Comparison of ENCODE assay signal across 29 mouse cellular contexts in genomic region chr5:104442396-104442795, GRCm38 (mm10). TPM values are rescaled to one million over a fixed set of nuclear protein-coding genes. Genes with fewer than 3 reads are reported as not detected.
DNase-seq lines count a peak whose midpoint lies in the region; ATAC-seq and TF ChIP-seq lines count a peak whose summit lies in the region.
"Had no signal": no experiment of that assay in that cellular context is flagged by ENCODE, and none has a peak within 500 bp of the region (broad histone marks: within the 10 kb centered on the region; RNA-seq: fewer than 3 reads in every experiment).

No protein-coding gene starts in this region.

- peak; percentile 16 for ATAC-seq in Patski
- ATAC-seq in kidney, embryonic 16.5 days (ENCODE audit: low FRiP score, low TSS enrichment): no peak
- ATAC-seq: forebrain, embryonic 15.5 days; hindbrain, embryonic 16.5 days; intestine, embryonic 15.5 days had no signal

- POLR2A ChIA-PET in Patski (lab: Charles Lee): interaction anchor here (0.6 to 5.5 kb wide), 6 partner anchors 8 to 98 kb away, joined by 3 to 40 read pairs (median 4); no protein-coding TSS in a partner anchor

- CTCF ChIA-PET in Patski (lab: Charles Lee): interaction anchor here (0.7 to 6.4 kb wide), 7 partner anchors 8 to 102 kb away, joined by 3 to 65 read pairs (median 6); partner anchors contain the start of gene Spp1

- no peaks in the 10 kb centered on the region for H3K27me3 ChIP-seq in ES-Bruce4 (ENCODE audit: control insufficient read depth, insufficient read depth, low read length, poor library complexity, severe bottlenecking)
- no peaks in the 10 kb centered on the region for H3K27me3 ChIP-seq in Patski
- H3K27me3 ChIP-seq in kidney, embryonic 16.5 days (ENCODE audit: insufficient read depth, low read length): no peaks in the 10 kb centered on the region
- H3K27me3 ChIP-seq: embryonic facial prominence, embryonic 12.5 days; forebrain, embryonic 12.5 days; forebrain, embryonic 15.5 days; heart, embryonic 12.5 days; heart, embryonic 15.5 days; hindbrain, embryonic 13.5 days; intestine, embryonic 15.5 days had no signal

- no peak overlapping the region for H3K4me2 ChIP-seq in kidney, embryonic 16.5 days (replicated peaks; ENCODE audit: low read depth, low read length)
- H3K4me2 ChIP-seq: embryonic facial prominence, embryonic 12.5 days; embryonic facial prominence, embryonic 15.5 days; forebrain, embryonic 12.5 days; forebrain, embryonic 15.5 days; heart, embryonic 12.5 days; heart, embryonic 15.5 days; hindbrain, embryonic 13.5 days; intestine, embryonic 15.5 days had no signal

- peak overlapping the region; percentile 1; the same call in 1 of the 2 replicates for H3K9ac ChIP-seq in ES-Bruce4 (ENCODE audit: low read depth, poor library complexity, severe bottlenecking)
- no peak overlapping the region for H3K9ac ChIP-seq in kidney, embryonic 16.5 days (replicated peaks; ENCODE audit: low read length)
- H3K9ac ChIP-seq: embryonic facial prominence, embryonic 12.5 days; embryonic facial prominence, embryonic 15.5 days; forebrain, embryonic 12.5 days; forebrain, embryonic 15.5 days; heart, embryonic 12.5 days; heart, embryonic 15.5 days; hindbrain, embryonic 13.5 days; intestine, embryonic 15.5 days had no signal

- no peak for TF ChIP-seq POLR2A in ES-Bruce4 (IDR thresholded peaks at IDR 0.05; ENCODE audit: insufficient read depth, low read length)
- TF ChIP-seq POLR2A in embryonic fibroblast, embryonic 13.5 days (IDR thresholded peaks at IDR 0.05; ENCODE audit: low read depth, low read length): peak; percentile 37; the same call in 1 of the 2 replicates

- peaks cover 8% of the 10 kb centered on the region for H3K4me1 ChIP-seq in ES-Bruce4 (ENCODE audit: control insufficient read depth, insufficient read depth, low read length)
- no peaks in the 10 kb centered on the region for H3K4me1 ChIP-seq in embryonic fibroblast, embryonic 13.5 days (ENCODE audit: control insufficient read depth, insufficient read depth, low read length)
- H3K4me1 ChIP-seq in kidney, embryonic 16.5 days (ENCODE audit: insufficient read depth, low read length): no peaks in the 10 kb centered on the region
- H3K4me1 ChIP-seq: embryonic facial prominence, embryonic 12.5 days; forebrain, embryonic 12.5 days; intestine, embryonic 15.5 days had no signal

- in situ Hi-C loops in Patski (cut with MboI; ENCODE audit: low pct_unique_long_range_greater_than_20kb): loop anchor here (5.0 to 10.0 kb wide), 2 partner anchors 95 to 308 kb away; no protein-coding TSS in a partner anchor

- H3K36me3 ChIP-seq in ES-Bruce4 (ENCODE audit: control insufficient read depth, insufficient read depth, low read length, poor library complexity, severe bottlenecking): peaks cover 23% of the 10 kb centered on the region
- no peaks in the 10 kb centered on the region for H3K36me3 ChIP-seq in kidney, embryonic 16.5 days (ENCODE audit: insufficient read depth, low read length)
- H3K36me3 ChIP-seq: embryonic facial prominence, embryonic 12.5 days; embryonic facial prominence, embryonic 15.5 days; forebrain, embryonic 12.5 days; forebrain, embryonic 15.5 days; G1E; heart, embryonic 12.5 days; heart, embryonic 15.5 days; hindbrain, embryonic 10.5 days; hindbrain, embryonic 13.5 days; intestine, embryonic 15.5 days had no signal

- H3K4me3 ChIP-seq in ES-Bruce4 (ENCODE audit: low read depth, low read length): no peak overlapping the region
- no peak overlapping the region for H3K4me3 ChIP-seq in embryonic fibroblast, embryonic 13.5 days (ENCODE audit: insufficient read depth, low read length)
- H3K4me3 ChIP-seq in kidney, embryonic 16.5 days (ENCODE audit: low read length): no peak overlapping the region
- H3K4me3 ChIP-seq: embryonic facial prominence, embryonic 12.5 days; embryonic facial prominence, embryonic 15.5 days; erythroblast, embryonic 14.5 days; forebrain, embryonic 12.5 days; forebrain, embryonic 15.5 days; heart, embryonic 12.5 days; heart, embryonic 15.5 days; hindbrain, embryonic 10.5 days; hindbrain, embryonic 13.5 days; intestine, embryonic 15.5 days had no signal

- TF ChIP-seq EP300 in ES-Bruce4 (IDR thresholded peaks at IDR 0.05; ENCODE audit: insufficient read depth, low read depth, low read length): no peak; the same call in 1 of the 2 replicates

- WGBS in kidney, embryonic 16.5 days: 65% methylated on average over 6 of the region's 6 CpGs

- H3K27ac ChIP-seq in ES-Bruce4 (ENCODE audit: insufficient read depth, low read length): peak overlapping the region; percentile 96
- H3K27ac ChIP-seq in embryonic fibroblast, embryonic 13.5 days (ENCODE audit: insufficient read depth, low read length): no peak overlapping the region
- H3K27ac ChIP-seq in kidney, embryonic 16.5 days (ENCODE audit: low read length): no peak overlapping the region
- H3K27ac ChIP-seq: embryonic facial prominence, embryonic 12.5 days; embryonic facial prominence, embryonic 15.5 days; forebrain, embryonic 12.5 days; forebrain, embryonic 15.5 days; heart, embryonic 15.5 days; hindbrain, embryonic 10.5 days; hindbrain, embryonic 13.5 days; intestine, embryonic 15.5 days had no signal

- DNase-seq in Patski (ENCODE audit: low read depth, low spot score): no peak
- DNase-seq in kidney, postnatal 36 days: no peak
- DNase-seq in layer of hippocampus, postnatal 25 days (ENCODE audit: extremely low spot score in 1 of 2, low spot score in 1 of 2): no peak
- DNase-seq: adrenal gland, postnatal 10 days; cerebellum, adult 11 months; cerebellum, adult 2 months; cerebellum, adult 9-11 months; cerebellum, postnatal 25 days; gastrocnemius, postnatal 10 days; gastrocnemius, postnatal 36 days; heart, adult 11 months; heart, postnatal 10 days; heart, postnatal 36 days; kidney, adult 11 months had no signal

- H3K9me3 ChIP-seq in ES-Bruce4 (replicated peaks; ENCODE audit: control insufficient read depth, insufficient read depth, low read length, poor library complexity, severe bottlenecking): no peaks in the 10 kb centered on the region
- H3K9me3 ChIP-seq in kidney, embryonic 16.5 days (ENCODE audit: low read length): no peaks in the 10 kb centered on the region
- H3K9me3 ChIP-seq: embryonic facial prominence, embryonic 12.5 days; embryonic facial prominence, embryonic 15.5 days; forebrain, embryonic 12.5 days; forebrain, embryonic 15.5 days; heart, embryonic 12.5 days; heart, embryonic 15.5 days; hindbrain, embryonic 10.5 days; hindbrain, embryonic 13.5 days; intestine, embryonic 15.5 days had no signal

- TF ChIP-seq CTCF in ES-Bruce4 (IDR thresholded peaks at IDR 0.05; ENCODE audit: low read depth, low read length) (no peak), Patski (IDR thresholded peaks at IDR 0.05) (no peak)
- TF ChIP-seq CTCF in embryonic fibroblast, embryonic 13.5 days (IDR thresholded peaks at IDR 0.05; ENCODE audit: borderline replicate concordance, insufficient read depth, low read length): no peak

RNA-seq across cellular contexts. Expression of gene Spp1, which starts 7.5 kb away (rescaled TPM):
- polyA plus RNA-seq in ES-Bruce4 (2011; ENCODE audit: insufficient read depth, insufficient read length, low read depth, missing spikeins): 350 and 395 TPM in 2 replicates
- polyA plus RNA-seq in Patski (2021): 39,380 TPM
- 2,527 and 5,389 TPM in 2 replicates for polyA plus RNA-seq in embryonic fibroblast, embryonic 13.5 days (2011; ENCODE audit: insufficient read length, low read depth, missing spikeins)
- 167 and 243 TPM in 2 replicates for polyA plus RNA-seq in kidney, embryonic 16.5 days (2015; fragmentation: Nextera tagmentation; extraction: Ambion mirVana)
- total RNA-seq in layer of hippocampus, postnatal 25 days (2021): 1 to 10 TPM; 2.0 to 3.6 TPM
- total RNA-seq: G1E had no signal
- polyA plus RNA-seq: erythroblast, embryonic 14.5 days; G1E had no signal

RNA-seq across cellular contexts. Expression of gene Pkd2, which starts 16.9 kb away (rescaled TPM):
- 21.0 and 23.8 TPM in 2 replicates for polyA plus RNA-seq in ES-Bruce4 (2011; ENCODE audit: insufficient read depth, insufficient read length, low read depth, missing spikeins)
- polyA plus RNA-seq in Patski (2021): 123 TPM
- polyA plus RNA-seq in embryonic fibroblast, embryonic 13.5 days (2011; ENCODE audit: insufficient read length, low read depth, missing spikeins): 108 and 119 TPM in 2 replicates
- polyA plus RNA-seq in kidney, embryonic 16.5 days (2015; fragmentation: Nextera tagmentation; extraction: Ambion mirVana): 15.2 and 17.4 TPM in 2 replicates
- 10 to 100 TPM; 28.3 to 34.0 TPM for total RNA-seq in layer of hippocampus, postnatal 25 days (2021)
- polyA plus RNA-seq: erythroblast, embryonic 14.5 days; G1E had no signal
